Mouse (Mus musculus) urinary bladder, postnatal 10 days (tissue): ENCODE measurements around the gene Tssk3.
A peak's percentile ranks its signal among the peaks of the same experiment; 100 is the strongest.

ENCODE experiments used
- DNase-seq: peaks from one replicate; pipeline ENCODE4 v3.0.0; 2022; ENCODE audit warnings: low spot score

Gene Tssk3

DNA sequence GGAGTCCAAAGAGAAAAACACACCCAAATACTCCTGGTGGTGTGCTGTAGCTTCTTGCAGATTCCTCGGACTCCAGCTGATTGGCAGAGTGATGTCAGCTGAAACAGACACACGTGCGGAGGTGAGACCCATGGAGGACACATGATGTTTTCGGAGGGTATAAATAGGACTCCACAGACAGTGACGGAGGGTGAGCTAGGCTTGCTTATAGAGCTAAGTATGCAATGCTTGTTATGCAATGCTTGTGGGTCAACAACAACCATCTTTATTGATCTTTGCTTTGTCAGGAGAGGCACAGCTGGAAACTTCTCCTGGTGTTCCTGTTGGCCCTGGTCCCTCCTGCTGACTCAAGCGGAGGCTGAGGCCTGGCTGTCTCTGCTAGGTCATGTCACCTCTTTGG, 42.1 kb downstream of the Tssk3 start:
- DNase-seq: no peak

DNA sequence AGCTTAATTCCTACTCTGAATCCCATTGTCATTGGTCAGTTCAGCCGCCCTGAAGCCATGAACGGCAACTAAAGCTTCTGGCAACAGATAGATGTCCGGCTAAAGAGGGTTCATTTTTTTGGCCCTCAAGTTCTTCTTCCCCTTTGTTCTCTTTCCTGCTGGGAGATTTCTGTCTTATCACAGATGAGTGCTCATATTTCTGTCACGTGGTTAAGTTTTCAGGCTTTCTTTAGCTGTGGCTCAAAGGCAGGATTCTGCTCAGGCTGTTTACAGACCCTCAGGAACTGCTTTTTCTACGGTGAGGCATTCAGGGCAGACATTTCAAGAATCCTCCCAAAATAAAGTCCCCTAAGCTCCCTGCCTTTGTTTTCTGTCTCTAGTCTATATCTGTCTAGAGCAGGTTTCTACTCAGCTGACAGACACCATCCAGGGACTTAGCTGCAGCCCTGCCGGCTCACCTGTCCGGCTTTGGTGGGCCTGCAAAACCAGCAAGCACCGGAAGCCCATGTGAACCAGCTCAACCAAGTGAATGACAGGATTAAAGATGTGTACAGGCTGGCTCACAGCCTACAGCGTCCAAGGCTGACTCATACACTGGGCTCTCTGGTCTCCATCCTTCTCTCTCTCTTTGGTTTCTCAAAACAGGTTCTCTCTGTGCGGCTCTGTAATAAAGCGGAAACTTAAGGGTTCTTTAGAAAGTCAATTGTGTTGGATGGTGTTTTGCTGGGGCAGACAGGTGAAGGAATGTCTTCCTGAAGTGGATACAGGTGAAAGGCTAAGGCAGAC, 42.9 kb downstream of the Tssk3 start:
- DNase-seq: no peak

DNA sequence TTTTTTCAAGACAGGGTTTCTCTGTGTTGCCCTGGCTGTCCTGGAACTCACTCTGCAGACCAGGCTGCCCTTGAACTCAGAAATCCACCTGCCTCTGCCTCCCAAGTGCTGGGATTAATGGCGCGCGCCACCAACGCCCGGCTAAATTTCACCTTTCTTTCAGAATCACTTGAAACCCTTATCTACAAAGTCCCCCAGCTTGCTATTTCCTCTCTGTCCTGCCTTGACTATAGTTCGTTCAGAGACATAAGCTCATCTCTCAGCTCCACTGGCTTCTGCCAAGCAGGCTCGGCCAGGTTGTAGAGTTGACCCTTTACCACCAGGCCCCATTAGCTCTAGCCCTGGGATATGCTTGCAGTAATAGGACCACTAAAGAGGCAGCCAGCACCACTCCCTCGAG, 43.5 kb downstream of the Tssk3 start:
- no peak for DNase-seq

- DNase-seq: no peak
Measured at GRCm38 (mm10) chr4:129441145-129441544, 49.7 kb downstream of the Tssk3 start.

- peak; percentile 26 for DNase-seq
Measured at GRCm38 (mm10) chr4:129440340-129441063, 50.3 kb downstream of the Tssk3 start, which contains the start of gene Zbtb8b. Gene Zbtb8b (minus strand): TSS chr4:129440853.
